Mouse (Mus musculus) embryonic fibroblast, embryonic 13.5 days (primary cell): Measurements from ENCODE around the gene Gtf2f2.

Experiments used
- CTCF ChIP-seq: IDR thresholded peaks from 2 replicates; pipeline ENCODE4 v1.5.1; 2011; ENCODE audit warnings: mild to moderate bottlenecking, control low read depth, low read length, moderate library complexity, borderline replicate concordance; ENCODE audit not compliant: insufficient read depth
- POLR2A ChIP-seq: IDR thresholded peaks from 2 replicates; pipeline ENCODE4 v1.6.1; 2011; ENCODE audit warnings: low read depth, mild to moderate bottlenecking, control low read depth, low read length, moderate library complexity

GRCm38 (mm10) chr14:75878980-75879379 is 131.7 kb downstream of the Gtf2f2 start:
- TF ChIP-seq POLR2A (no peak), CTCF (no peak)
